Mouse (Mus musculus) heart, embryonic 10.5 days (tissue): ENCODE results near the gene Acbd6. TPM values are rescaled to one million over a fixed set of nuclear protein-coding genes. Genes with fewer than 3 reads are reported as not detected.

Source experiments
- DNase-seq: peaks from one replicate; pipeline ENCODE4 v3.0.0-alpha.2; 2017; ENCODE audit warnings: low spot score
- H3K27ac ChIP-seq: fragments of 300-500 bp; sonication (generic); 2 replicates; pipeline ENCODE4 v1.5.1; 2016; ENCODE audit warnings: mild to moderate bottlenecking
- H3K27me3 ChIP-seq: fragments of 300-500 bp; sonication (generic); 2 replicates; pipeline ENCODE4 v1.6.1; 2016; ENCODE audit warnings: mild to moderate bottlenecking; ENCODE audit not compliant: poor library complexity, insufficient read depth, severe bottlenecking
- H3K36me3 ChIP-seq: fragments of 300-500 bp; sonication (generic); 2 replicates; pipeline ENCODE4 v1.6.1; 2016; ENCODE audit warnings: mild to moderate bottlenecking, moderate library complexity
- H3K4me1 ChIP-seq: fragments of 300-500 bp; sonication (generic); 2 replicates; pipeline ENCODE4 v1.6.1; 2016; ENCODE audit warnings: mild to moderate bottlenecking
- H3K4me3 ChIP-seq: fragments of 300-500 bp; sonication (generic); 2 replicates; pipeline ENCODE4 v1.5.1; 2016; ENCODE audit warnings: mild to moderate bottlenecking, moderate library complexity
- H3K9me3 ChIP-seq: fragments of 300-500 bp; sonication (generic); 2 replicates; pipeline ENCODE4 v1.6.1; 2016; ENCODE audit warnings: mild to moderate bottlenecking, moderate library complexity
- WGBS: fragments of 180-500 bp; shearing (Covaris S2); methylation state at CpG from one replicate; pipeline ENCODE4 v1.1.7; 2016; 5-methylcytosine and 5-hydroxymethylcytosine counted together
- polyA plus RNA-seq: library from polyadenylated mRNA; unstranded; fragments of >200 nt; fragmentation: Nextera tagmentation; extraction: Ambion mirVana; gene quantifications from 2 replicates; pipeline ENCODE4 v1.2.1, GENCODE M21; 2016

Gene Acbd6
- polyA plus RNA-seq, 1 experiment from 2014 or later: 71.2 TPM

DNA sequence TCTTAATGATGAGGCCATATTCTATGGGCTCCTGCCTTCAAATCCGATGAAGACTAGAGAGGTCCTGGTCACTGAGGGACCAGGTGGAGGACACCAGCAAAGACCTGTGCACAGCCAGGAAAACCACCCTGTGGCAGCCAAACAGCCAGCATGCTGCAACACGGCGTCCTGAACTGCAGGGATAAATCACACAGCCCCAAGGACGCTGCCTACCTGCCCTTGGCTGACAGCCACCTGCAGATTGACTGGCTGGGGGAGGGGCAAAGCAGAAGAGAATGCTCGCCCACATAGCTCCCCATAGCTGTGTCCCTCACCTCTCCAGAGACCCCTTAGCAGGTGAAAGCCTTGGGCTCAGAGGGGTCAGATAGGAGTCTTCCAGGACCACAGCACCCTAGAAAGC lies 162.1 kb downstream of the Acbd6 start:
- H3K27ac ChIP-seq: no peak overlapping the region
- peaks cover 58% of the 10 kb centered on the region for H3K27me3 ChIP-seq
- 38% methylated on average over 5 of the region's 5 CpGs for WGBS
- H3K36me3 ChIP-seq: no peaks in the 10 kb centered on the region
- no peak for DNase-seq
- no peak overlapping the region for H3K4me3 ChIP-seq
- 0 out of 2 replicates have a peak, but pooled peaks cover 5% of the 10 kb centered on the region for H3K4me1 ChIP-seq
- H3K9me3 ChIP-seq: no peaks in the 10 kb centered on the region

- H3K27me3 ChIP-seq: peaks cover 71% of the 10 kb centered on the region
Observed at GRCm38 (mm10) chr1:155721443-155721842, 163.5 kb downstream of the Acbd6 start.

GRCm38 (mm10) chr1:155722185-155722584 lies 164.3 kb downstream of the Acbd6 start:
- peak; percentile 87 for DNase-seq
- 2% methylated on average over 13 of the region's 13 CpGs for WGBS
- 0 out of 2 replicates have a peak, but pooled peaks cover 5% of the 10 kb centered on the region for H3K4me1 ChIP-seq
- H3K27me3 ChIP-seq: peaks cover 76% of the 10 kb centered on the region
- H3K9me3 ChIP-seq: peaks cover 3% of the 10 kb centered on the region; the same call in 1 of the 2 replicates
- no peaks in the 10 kb centered on the region for H3K36me3 ChIP-seq
- H3K27ac ChIP-seq: no peak overlapping the region
- H3K4me3 ChIP-seq: peak overlapping the region; percentile 43

More at GRCm38 (mm10) chr1:155721443-155721842, 163.5 kb downstream of the Acbd6 start:
- H3K4me1 ChIP-seq: 0 out of 2 replicates have a peak, but pooled peaks cover 5% of the 10 kb centered on the region
- no peak for DNase-seq
- no peak overlapping the region for H3K4me3 ChIP-seq
- 0 out of 2 replicates have a peak, but pooled peaks cover under 1% of the 10 kb centered on the region for H3K9me3 ChIP-seq
- WGBS: 44% methylated on average over 8 of the region's 8 CpGs
- no peak overlapping the region for H3K27ac ChIP-seq
- no peaks in the 10 kb centered on the region for H3K36me3 ChIP-seq

DNA sequence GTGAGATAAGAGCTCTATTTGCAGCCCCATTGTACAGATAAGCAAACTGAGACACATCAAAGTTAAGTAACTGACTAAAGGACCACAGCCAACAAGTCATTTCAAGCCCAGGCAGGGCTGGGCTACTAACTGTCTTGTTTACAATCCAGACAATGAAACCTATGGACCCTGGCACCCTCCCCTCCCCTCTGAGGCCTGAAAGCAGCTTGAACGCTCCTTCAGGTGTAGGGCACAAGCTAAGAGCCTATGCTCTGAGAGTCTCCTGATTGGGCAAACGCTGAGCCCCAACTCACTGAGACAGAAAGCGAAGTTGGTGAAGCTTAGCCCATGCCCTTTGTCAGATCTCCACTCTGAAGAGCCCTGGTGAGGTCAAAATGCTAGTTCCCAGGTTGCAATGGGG lies 166.4 kb downstream of the Acbd6 start:
- Histone ChIP-seq H3K4me3 (no peak overlapping the region), H3K27ac (no peak overlapping the region), H3K4me1 (0 out of 2 replicates have a peak, but pooled peaks cover 5% of the 10 kb centered on the region), H3K36me3 (no peaks in the 10 kb centered on the region), H3K27me3 (peaks cover 87% of the 10 kb centered on the region), H3K9me3 (peaks cover 3% of the 10 kb centered on the region; the same call in 1 of the 2 replicates)
- no peak for DNase-seq
- 67% methylated on average over 3 of the region's 3 CpGs for WGBS

DNA sequence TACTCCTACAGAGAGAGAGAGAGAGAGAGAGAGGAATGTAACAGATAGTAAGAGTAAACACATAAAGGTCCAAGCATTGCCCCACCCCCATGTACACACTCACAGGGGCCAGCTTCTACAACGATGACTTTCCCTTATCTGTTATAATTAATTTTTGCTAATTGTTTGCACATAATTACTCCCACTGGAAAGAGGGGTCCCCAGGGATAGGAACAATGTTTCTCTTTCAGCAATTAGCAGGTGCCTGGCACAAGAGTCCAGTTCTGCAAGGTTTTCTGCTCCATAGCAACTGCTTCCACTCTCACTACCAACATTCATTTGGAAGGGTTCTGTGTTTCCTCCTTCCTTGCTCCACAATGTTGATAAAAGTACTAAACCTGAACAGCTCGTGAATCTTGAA lies 168.0 kb downstream of the Acbd6 start:
- Histone ChIP-seq H3K27ac (no peak overlapping the region), H3K36me3 (no peaks in the 10 kb centered on the region), H3K4me1 (0 out of 2 replicates have a peak, but pooled peaks cover 5% of the 10 kb centered on the region), H3K4me3 (no peak overlapping the region), H3K27me3 (peaks cover 90% of the 10 kb centered on the region), H3K9me3 (peaks cover 3% of the 10 kb centered on the region; the same call in 1 of the 2 replicates)
- 71% methylated on average over 2 of the region's 2 CpGs for WGBS
- no peak for DNase-seq

DNA sequence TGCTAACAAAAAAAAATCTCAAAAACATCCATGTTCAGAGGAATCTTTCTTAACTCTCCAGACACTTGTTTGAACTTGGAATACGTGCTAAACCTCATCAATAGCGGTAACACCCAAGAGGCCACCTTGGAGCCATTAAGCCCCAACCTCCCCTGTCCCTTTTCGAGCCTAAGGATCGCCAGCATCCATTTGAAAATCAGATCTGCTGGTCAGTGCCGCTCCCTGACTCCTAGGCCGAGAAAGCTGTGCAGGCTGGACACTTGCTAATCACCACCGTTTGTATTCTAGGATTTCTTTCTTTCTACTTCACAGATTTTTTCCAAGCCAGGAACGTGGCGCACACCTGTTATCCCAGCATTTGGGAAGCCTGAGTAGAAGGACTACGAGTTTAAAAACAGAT lies 169.9 kb downstream of the Acbd6 start:
- Histone ChIP-seq H3K9me3 (peaks cover 3% of the 10 kb centered on the region; the same call in 1 of the 2 replicates), H3K4me1 (0 out of 2 replicates have a peak, but pooled peaks cover 2% of the 10 kb centered on the region), H3K36me3 (no peaks in the 10 kb centered on the region), H3K27ac (no peak overlapping the region), H3K27me3 (peaks cover 95% of the 10 kb centered on the region), H3K4me3 (no peak overlapping the region)
- 28% methylated on average over 10 of the region's 10 CpGs for WGBS
- no peak for DNase-seq

DNA sequence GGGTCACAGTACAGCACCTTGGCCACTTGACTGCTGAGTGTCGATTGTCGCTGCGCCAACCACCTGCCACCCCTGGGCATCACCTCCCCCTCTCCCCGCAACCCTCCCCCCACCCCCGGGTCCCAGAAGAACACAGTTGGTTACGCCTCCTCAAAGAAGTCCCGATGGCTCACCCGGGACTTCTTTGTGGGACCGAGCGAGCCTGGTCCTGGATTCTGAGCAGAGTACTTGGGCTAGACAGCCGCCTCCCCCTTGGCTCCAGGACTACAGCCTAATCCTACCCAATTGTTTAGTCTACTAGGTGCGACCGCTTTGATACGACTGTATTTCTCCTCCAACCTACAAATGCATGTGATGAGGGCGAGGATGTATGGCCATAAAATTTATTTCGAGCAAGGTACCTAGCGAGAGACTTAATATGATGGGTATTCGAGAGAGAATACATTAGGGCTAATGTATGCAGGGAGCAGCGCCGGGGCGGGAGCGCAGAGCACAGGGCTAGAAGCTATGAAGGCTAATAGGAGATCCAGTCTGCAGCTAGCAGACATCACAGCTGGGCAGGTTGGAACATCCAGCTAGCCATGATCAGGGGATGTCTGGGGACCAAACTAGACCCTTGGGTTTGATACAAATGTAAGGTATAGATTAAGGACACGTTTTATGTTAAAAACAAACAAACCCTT lies 171.3 kb downstream of the Acbd6 start:
- Histone ChIP-seq H3K9me3 (peaks cover 3% of the 10 kb centered on the region; the same call in 1 of the 2 replicates), H3K4me3 (0 out of 2 replicates have a peak overlapping the region, but pooled peaks have one; percentile 1), H3K27ac (no peak overlapping the region), H3K27me3 (peaks cover 95% of the 10 kb centered on the region), H3K36me3 (no peaks in the 10 kb centered on the region), H3K4me1 (no peaks in the 10 kb centered on the region)
- 6% methylated on average over 23 of the region's 23 CpGs for WGBS
- no peak for DNase-seq

DNA sequence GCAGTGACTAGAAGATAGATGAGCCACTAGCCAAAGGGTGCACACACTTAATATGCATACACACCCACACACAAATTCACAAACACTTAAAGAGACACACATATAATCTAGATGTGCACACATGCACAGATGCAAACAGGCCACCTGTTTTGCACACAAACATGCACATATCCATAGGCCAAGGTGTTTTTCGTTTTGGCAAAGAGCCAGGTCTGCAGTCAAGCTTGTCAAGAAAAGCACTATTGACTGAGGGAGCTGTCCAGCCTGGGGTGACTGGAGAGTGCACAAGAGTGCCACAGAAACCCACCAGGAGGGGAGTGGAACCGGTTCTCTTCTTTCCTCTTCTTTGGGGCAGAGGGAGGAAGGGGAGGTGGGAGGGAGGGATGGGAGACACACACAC lies 173.2 kb downstream of the Acbd6 start:
- Histone ChIP-seq H3K4me1 (no peaks in the 10 kb centered on the region), H3K27ac (no peak overlapping the region), H3K36me3 (no peaks in the 10 kb centered on the region), H3K9me3 (peaks cover 3% of the 10 kb centered on the region; the same call in 1 of the 2 replicates), H3K27me3 (peaks cover 97% of the 10 kb centered on the region), H3K4me3 (no peak overlapping the region)
- DNase-seq: no peak
- 0% methylated on average over 2 of the region's 2 CpGs for WGBS

GRCm38 (mm10) chr1:155736096-155736825 lies 178.3 kb downstream of the Acbd6 start:
- no peak overlapping the region for H3K27ac ChIP-seq
- DNase-seq: no peak
- no peak overlapping the region for H3K4me3 ChIP-seq
- H3K27me3 ChIP-seq: peaks cover 100% of the 10 kb centered on the region
- under 1% methylated on average over 26 of the region's 26 CpGs for WGBS
- no peaks in the 10 kb centered on the region for H3K9me3 ChIP-seq
- H3K4me1 ChIP-seq: peaks cover 21% of the 10 kb centered on the region
- no peaks in the 10 kb centered on the region for H3K36me3 ChIP-seq

DNA sequence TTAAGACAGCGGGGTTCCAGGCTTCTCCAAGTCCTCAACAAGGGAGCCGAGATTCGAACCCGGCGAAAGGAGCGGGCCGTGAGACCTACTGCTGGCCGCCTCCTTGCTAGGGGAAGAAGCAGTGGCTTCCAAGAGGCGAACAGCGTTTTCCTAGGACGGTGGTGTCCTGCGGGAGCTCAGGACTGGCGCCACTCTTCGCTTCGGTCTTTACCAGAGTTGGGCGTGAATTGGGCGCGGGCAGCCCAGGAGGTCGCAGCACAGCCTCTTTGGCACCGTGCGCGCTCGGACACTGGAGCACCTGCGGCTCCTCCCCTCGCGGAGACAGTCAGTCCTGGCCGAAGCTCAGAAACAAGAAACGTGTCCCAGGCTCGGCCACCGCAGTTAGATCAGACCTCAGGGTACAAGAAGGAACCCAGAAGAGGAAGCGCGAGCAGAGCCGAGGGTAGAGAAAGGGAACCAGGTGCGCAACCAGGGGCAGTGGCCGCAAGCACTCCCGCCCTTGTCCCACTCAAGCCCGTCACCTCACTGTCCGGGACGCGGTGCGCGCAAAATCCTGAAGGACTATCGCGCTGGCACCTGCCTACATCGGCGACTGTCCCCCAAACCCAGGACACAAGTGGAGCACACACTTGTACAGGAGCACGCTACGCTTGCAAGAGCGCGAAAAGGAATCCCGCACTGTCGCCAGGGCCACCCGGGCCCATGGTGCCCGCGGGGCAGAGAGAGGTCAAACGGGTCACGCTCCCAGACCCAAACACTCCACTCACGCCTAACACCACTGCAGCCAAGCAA lies 179.3 kb downstream of the Acbd6 start:
- H3K36me3 ChIP-seq: no peaks in the 10 kb centered on the region
- no peaks in the 10 kb centered on the region for H3K9me3 ChIP-seq
- no peak overlapping the region for H3K27ac ChIP-seq
- H3K27me3 ChIP-seq: peaks cover 100% of the 10 kb centered on the region
- H3K4me3 ChIP-seq: peak overlapping the region; percentile 27
- DNase-seq: no peak
- peaks cover 31% of the 10 kb centered on the region for H3K4me1 ChIP-seq
- under 1% methylated on average over 58 of the region's 58 CpGs for WGBS

GRCm38 (mm10) chr1:155737809-155738383 lies 180.0 kb downstream of the Acbd6 start:
- Histone ChIP-seq H3K36me3 (no peaks in the 10 kb centered on the region), H3K27ac (no peak overlapping the region), H3K4me1 (peaks cover 38% of the 10 kb centered on the region), H3K27me3 (peaks cover 100% of the 10 kb centered on the region), H3K9me3 (no peaks in the 10 kb centered on the region), H3K4me3 (peak overlapping the region; percentile 27)
- DNase-seq: no peak
- WGBS: under 1% methylated on average over 25 of the region's 25 CpGs
